Mouse (Mus musculus) layer of hippocampus, adult 8-10 months (tissue): ENCODE data around the gene Wbp11. TPM values are rescaled to one million over a fixed set of nuclear protein-coding genes. Genes with fewer than 3 reads are reported as not detected.
A peak's percentile ranks its signal among the peaks of the same experiment; 100 is the strongest.

Experiments
- DNase-seq, 2 experiments: peaks; one replicate each; pipeline ENCODE4 v3.0.0; 2022; ENCODE audit warnings: low spot score in 2 of 2
- total RNA-seq, 4 experiments: library from RNA; stranded (reverse); gene quantifications; 2 replicates each; pipeline ENCODE4 v1.2.4; 2022

Wbp11 gene
- total RNA-seq: 100 to 1,000 TPM; 115 to 129 (median 123) TPM

DNA sequence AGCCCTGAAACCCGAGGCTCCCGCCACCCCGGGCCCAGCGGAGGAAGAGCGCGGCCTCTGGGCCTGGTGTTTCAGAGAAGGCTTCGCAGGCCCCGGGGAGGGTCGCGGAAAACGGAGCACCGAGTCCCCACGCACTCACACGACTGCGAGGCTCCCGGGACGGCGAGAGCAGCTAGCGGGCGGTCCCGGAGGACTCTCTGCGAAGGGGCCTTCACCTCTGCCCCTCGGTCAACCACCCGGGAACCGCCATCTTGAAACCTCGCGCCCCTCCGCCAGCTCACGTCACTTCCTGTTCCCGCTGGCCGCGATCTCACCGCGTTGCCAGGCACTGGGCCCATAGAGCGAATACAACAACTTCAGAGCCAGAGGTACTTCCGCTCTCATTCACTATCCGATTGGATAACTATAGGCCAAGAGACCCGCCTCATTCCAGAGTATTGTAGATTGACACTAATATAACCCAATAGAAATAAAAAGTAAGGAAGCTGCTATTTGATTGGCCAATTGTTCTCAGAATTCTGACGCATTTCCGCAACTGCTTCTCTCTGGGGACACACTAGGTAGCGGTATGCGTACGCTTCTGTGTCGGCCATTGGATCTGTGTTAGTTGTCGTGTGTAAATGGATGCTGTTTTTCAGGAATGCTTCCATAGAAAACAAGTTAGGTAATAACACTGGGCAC is at the start of gene Wbp11:
Gene Wbp11 (minus strand): TSS at position 353 of the 681 bp plus-strand sequence.
- DNase-seq: peak; percentile 97

DNA sequence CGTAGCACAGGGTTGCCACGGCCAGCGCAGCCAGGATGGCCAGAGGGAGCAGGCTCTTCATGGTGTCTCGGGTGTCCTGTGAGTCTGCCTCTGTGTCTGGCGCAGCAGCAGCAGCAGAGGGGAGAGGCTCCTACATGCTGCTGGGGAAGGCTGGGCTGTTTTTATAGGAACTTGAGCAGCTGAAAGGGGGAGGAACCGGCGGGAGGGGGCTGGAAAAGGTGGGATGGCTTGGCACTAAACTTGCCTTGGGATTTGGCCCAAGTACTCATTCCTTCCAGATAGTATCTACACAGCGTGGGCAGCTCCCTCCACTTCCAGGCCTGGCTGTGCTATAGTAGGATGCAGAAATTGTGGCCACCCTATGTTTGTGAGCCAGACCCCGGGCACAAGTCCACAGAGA is 47.6 kb upstream of the Wbp11 start, which contains the start of gene Mgp:
Gene Mgp (minus strand): TSS at position 154 of the 400 bp plus-strand sequence.
- peak in 1 of 2 experiments; percentile 32 for DNase-seq

GRCm38 (mm10) chr6:136874599-136874998 is 46.6 kb upstream of the Wbp11 start:
- DNase-seq: no peak

DNA sequence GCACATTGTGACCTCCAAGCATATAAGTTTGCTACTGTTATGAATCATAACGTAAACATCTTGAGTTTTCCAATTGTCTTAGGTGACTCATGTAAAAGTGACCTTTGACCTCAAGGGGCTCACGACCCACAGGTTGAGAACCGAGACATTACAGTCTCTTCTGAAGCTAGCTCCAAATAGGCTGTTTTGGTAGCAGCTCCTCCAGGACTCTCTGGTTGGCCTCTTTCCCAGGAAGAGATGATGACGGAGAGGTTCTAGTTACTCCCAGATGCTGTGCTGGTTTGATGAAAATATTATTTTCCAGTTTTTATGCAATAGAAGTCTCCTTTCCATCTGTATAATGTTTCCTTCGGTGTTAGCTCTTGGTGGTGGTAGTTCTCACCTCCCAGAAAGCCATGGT is 40.9 kb upstream of the Wbp11 start:
- no peak for DNase-seq

DNA sequence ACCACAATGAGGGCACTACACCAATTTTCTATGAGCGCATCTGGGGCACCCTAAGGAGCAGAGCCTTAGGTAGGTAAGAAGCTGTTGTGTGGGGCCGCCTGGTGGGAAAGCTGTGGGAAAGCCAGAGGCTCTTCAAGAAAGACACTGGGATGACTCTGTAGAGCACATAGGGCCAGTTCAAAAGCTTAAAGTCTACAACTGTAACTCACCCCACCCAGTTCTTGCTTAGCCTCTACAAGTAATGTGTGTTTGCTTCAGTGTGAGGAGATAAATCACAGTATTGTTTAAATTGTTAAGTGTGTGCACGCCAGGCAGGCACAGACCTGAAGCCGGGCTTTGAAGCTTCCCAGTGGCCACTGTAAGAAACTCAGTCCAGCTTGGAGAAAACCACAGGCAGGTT is 38.1 kb upstream of the Wbp11 start:
- DNase-seq: no peak

DNA sequence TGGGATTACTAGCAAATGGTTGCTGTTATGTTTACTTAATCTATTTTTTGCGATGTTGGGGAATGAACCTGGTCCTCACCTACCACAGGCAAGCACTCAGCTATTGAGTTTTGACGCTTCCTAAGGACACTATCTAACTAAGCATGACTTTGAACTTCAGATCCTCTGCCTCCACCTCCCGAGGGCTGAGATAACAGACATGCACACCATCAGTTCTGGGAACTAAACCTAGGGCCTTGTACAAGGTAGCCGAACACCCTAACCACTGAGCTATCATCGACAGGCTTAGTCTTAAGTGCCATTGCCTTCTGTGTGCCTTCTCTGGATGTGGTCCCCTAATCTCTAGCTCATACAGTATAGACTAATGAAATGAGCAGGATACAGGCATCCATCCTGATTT is 37.3 kb upstream of the Wbp11 start:
- DNase-seq: no peak

- no peak for DNase-seq
Measured at GRCm38 (mm10) chr6:136861020-136861419, 33.0 kb upstream of the Wbp11 start.

DNA sequence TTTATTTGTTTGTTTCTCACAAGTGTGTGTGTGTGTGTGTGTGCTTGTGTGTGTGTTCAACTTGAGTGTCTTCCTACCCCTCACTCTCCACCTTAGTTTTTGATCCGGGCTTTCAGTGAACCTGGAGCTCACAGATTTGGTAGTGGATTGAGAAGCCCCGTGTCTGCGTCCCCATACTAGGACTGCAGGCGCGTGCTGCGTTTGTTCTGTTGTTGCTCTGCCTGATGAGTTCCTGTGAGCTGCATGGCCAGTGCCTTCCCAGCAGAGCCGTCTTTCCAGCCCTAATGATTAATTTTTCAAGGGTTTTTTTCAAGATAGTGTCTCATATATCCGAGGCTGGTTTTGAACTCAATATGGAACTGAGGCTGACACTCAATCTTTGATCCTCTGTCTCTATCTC is 30.4 kb upstream of the Wbp11 start:
- no peak for DNase-seq

GRCm38 (mm10) chr6:136857873-136858260 is 29.8 kb upstream of the Wbp11 start:
- no peak for DNase-seq

DNA sequence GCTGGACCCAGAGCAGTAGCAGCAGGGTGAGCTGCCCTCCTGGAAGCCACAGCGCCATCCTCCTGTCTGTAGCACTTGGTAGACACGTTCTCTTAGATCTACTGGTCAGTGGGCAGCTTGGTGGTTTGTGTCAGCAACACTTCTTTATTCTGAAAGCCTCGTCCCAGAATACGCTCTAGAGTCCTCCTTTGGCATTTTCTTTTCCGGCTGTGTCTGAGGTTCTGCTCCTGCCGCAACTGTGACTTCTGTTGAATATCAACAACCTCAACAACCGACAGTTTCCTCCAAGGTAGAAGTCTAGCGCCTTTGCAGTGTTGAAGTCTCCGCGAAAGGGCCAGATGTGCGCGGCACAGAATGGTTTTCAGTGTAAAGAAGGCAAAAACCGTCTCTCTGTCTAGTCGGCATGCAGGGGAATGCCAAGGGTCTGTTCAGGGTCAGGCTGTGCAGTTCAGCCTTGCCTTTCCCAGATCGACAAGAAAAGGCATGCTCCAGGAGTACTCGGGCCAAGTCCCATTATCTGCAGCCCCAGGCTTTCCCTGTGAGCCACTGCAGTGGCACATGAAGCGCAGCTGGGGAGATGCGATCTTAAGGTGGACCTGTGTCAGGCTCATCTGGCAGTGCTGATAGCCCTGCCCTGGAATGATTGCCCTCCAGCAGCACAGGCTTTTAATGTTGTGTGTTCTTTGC is 29.3 kb upstream of the Wbp11 start, which contains the start of gene Art4:
Gene Art4 (minus strand): TSS at position 548 of the 687 bp plus-strand sequence.
- DNase-seq: no peak

DNA sequence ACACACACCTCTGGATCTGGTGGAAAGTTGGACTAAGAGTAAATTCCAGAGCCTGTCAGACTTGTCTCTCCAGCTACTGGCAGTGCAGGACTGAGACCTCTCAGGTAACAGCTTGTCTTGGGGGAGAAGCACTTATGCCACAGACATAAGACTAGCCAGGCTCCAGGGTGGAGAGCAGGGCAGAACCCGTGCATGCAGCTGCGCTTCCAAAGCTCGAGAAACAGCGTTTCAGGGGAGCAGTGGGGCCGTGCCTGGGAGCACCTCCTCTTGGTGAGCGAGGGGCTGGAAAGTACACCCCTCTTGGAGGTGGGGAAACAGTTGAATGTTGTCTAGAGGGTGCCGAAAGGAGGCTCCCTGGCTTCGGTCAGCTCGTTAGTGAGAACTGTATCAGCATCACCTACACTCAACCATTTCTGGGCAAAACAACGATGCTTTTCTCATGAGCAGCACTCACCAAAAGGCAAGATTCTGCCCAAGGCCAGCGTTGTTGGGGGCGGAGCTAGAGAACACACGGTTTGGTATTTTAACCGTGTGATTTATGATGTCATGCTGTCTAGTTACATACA is 28.1 kb upstream of the Wbp11 start:
- DNase-seq: no peak

DNA sequence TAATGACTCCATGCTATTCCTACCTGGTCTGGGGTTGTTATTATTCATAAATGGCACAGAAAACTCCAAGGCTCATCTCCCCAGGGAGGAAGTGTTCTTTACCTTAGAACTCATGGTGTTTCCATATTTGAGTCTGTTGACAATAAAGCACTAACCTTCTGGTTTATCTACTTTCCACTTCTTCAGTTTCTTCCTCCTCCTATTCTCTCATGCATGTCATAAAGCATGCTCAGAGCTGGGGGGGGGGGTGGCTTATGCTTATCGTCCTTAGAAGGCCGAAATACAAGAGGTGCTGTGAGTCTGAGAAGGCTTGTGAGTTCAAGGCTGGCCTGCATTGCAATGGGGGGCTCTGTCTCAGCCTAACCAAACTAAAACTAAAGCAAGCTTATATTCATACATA is 27.1 kb upstream of the Wbp11 start:
- DNase-seq: no peak

DNA sequence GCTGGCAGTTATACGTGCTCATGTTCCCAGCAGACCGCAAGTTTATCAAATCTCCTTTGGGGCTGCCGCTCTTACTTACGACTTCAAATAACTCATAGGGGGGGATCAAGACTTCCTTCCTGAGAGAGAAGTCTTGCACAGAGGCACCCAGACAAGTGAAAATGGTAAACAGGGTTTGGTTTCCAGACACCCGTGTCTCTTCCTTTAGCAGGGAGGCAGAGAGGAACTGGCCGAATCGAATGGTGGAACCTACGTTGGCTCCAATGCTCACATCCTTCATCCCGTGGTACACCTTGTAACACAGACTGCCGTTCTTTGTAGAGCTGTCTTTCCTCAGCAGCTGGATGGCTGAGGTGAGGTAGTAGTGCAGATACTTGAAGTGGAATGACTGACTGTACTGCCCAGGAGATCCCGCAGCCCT is 26.3 kb upstream of the Wbp11 start:
- DNase-seq: no peak

DNA sequence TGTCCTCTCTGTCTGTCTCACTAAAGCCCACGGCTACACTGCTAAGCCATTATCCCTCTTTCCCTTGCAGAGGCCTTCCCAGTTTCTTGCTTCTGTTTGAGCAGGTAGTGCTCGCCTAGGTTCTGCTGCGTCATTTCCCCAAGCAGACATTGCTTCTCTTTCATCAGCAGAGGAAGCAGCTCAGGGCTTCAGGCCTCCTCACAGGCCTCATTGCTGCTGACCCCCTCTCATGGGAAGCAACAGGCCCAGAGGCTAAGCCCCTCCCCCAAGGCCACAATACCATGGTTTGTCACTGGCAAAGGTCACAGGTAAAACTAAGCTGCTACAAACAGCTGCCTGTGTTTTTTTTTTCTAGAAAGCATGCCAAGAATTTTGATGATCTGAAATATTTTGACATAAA is 24.7 kb upstream of the Wbp11 start:
- DNase-seq: no peak

GRCm38 (mm10) chr6:136852348-136852747 is 24.3 kb upstream of the Wbp11 start:
- no peak for DNase-seq

DNA sequence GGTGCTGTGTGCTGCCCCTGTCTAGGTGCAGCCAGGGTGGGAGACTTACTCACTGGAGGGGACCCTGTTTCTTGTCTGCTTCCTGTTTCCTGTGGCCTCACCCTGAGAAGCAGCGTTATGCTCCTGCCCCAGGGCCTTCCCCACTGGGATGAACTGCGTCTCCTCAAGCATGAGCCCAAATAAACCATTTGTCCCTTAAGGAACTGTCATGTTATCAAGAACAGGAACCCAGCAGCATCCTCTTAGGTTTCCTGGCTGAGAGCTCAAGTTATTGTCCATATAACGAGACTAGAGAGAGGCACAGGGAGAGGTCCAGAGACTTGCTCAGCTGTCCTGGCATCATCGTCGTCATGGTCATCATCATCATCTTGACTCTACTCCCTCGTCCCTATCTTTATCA is 22.2 kb upstream of the Wbp11 start:
- no peak for DNase-seq

GRCm38 (mm10) chr6:136848971-136849370 is 20.9 kb upstream of the Wbp11 start:
- no peak for DNase-seq

GRCm38 (mm10) chr6:136848399-136848798 is 20.4 kb upstream of the Wbp11 start:
- no peak for DNase-seq

DNA sequence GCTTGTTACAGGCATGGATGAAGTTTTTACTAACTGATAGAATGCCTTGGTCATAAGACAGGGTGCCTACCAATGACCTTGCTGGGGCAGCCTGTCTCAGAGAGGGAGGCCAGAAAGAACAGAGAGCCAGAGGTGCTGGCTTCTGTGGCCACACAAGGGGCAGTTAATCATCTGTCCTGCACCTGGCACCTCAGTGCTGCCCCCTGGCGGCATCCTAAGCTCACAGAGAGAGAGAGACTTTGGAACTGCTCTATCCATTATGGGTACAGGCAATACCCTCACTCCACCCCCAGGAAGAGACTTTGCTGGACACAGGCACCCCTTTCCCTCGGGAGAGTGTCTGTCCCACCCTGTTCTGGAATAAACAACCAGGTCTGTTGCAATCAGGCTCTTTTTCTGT is 19.8 kb upstream of the Wbp11 start:
- peak; percentile 43 to 65 for DNase-seq

- DNase-seq: no peak
Measured at GRCm38 (mm10) chr6:136847267-136847666, 19.2 kb upstream of the Wbp11 start.

DNA sequence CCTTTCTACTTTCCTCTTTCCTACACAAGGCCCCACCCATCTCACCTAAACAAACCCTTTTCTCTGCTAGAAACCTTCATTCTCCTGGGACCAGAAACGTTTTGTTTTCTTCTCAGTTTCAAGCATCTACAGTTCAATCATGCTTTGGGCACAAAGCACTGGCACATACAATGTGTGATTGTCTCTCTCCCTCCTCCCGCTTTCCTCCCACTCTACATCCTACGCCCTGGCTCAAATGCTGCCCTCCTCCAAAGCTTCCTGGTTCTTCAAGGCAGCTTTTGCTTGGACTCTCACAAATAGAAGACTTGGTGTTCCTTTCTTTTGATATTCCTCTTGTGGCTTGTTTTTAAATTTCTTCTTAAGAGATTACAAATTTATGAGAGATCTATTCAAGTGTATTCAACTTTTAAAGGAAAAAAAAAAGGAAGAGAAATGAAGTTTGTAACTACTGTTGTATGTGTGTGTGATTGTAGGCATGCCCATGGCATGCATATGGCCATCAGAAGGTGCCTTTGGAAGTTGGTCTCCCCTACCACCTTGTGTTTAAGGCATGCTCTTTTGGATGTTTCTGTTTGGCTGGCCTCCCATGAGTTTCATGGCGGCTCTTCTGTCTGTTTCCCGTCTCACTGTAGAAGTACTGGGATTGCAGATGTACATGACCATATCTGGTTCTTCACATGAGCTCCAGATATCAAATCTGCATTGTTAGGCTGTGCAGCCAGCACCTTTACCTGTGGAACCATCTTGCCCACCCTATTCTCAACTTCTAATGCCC is 17.9 kb upstream of the Wbp11 start:
- no peak for DNase-seq

GRCm38 (mm10) chr6:136844903-136845302 is 16.9 kb upstream of the Wbp11 start:
- no peak for DNase-seq
